Comparison of ENCODE assay signal across 18 mouse cellular contexts in the genomic region with DNA sequence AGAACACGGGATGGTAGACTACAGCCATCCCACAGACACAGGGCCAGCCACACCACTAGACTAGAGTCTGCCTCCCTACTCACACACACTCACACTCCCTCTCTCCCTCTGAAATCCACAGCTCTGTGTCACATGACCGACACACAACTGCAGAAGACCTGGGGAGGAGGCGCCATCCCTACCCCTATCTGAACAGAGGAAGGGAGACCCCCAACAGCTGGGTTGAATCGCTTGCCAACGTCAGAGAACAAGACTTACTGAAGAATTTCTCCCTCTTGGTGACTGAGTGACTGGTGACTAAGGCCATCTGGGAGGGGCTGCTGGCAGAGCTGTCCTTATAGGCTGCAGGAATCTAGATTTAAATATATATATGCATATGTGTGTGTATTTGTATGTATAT.
DNase-seq lines count a peak whose midpoint lies in the region; ATAC-seq and TF ChIP-seq lines count a peak whose summit lies in the region.
"Had no signal": no experiment of that assay in that cellular context is flagged by ENCODE, and none has a peak within 500 bp of the region (broad histone marks: within the 10 kb centered on the region; RNA-seq: fewer than 3 reads in every experiment).

No protein-coding gene starts in this region.

- no peak overlapping the region for H3K9ac ChIP-seq in lung, embryonic 14.5 days
- no peak overlapping the region for H3K9ac ChIP-seq in limb, embryonic 13.5 days
- no peak overlapping the region for H3K9ac ChIP-seq in intestine, embryonic 15.5 days
- H3K9ac ChIP-seq: forebrain, embryonic 12.5 days; hindbrain, embryonic 15.5 days; stomach, embryonic 15.5 days had no signal

- peak; percentile 78 for ATAC-seq in lung, embryonic 14.5 days (ENCODE audit: insufficient read depth)
- no peak; the same call in 1 of the 2 replicates for ATAC-seq in limb, embryonic 13.5 days (ENCODE audit: low FRiP score, low read depth)
- no peak for ATAC-seq in intestine, embryonic 15.5 days

- intact Hi-C loops in heart, postnatal 10 days (cut with DNase I), result no loop called here

- TF ChIP-seq CTCF in lung, embryonic 14.5 days (IDR thresholded peaks at IDR 0.05; ENCODE audit: low read depth), result no peak
- TF ChIP-seq CTCF in lung, adult 2 months (IDR thresholded peaks at IDR 0.05; ENCODE audit: insufficient read depth, low read length), result no peak
- TF ChIP-seq CTCF in C2C12 (IDR thresholded peaks at IDR 0.05; ENCODE audit: control insufficient read depth, insufficient read depth, insufficient read length), result no peak

- H3K4me2 ChIP-seq in lung, embryonic 14.5 days, result no peak overlapping the region
- no peak overlapping the region for H3K4me2 ChIP-seq in limb, embryonic 13.5 days (replicated peaks)
- no peak overlapping the region for H3K4me2 ChIP-seq in intestine, embryonic 15.5 days (replicated peaks)
- H3K4me2 ChIP-seq: forebrain, embryonic 12.5 days; hindbrain, embryonic 15.5 days; stomach, embryonic 15.5 days had no signal

- H3K36me3 ChIP-seq in heart, embryonic 10.5 days, result no peaks in the 10 kb centered on the region
- H3K36me3 ChIP-seq in lung, embryonic 14.5 days (ENCODE audit: insufficient read depth), result no peaks in the 10 kb centered on the region
- no peaks in the 10 kb centered on the region for H3K36me3 ChIP-seq in C2C12 (ENCODE audit: control insufficient read depth, insufficient read depth)
- H3K36me3 ChIP-seq in limb, embryonic 13.5 days, result no peaks in the 10 kb centered on the region
- H3K36me3 ChIP-seq in intestine, embryonic 15.5 days, result no peaks in the 10 kb centered on the region
- H3K36me3 ChIP-seq: forebrain, embryonic 12.5 days; hindbrain, embryonic 15.5 days; stomach, embryonic 15.5 days had no signal

- 46% methylated on average over 5 of the region's 5 CpGs for WGBS in heart, embryonic 10.5 days
- WGBS in lung, embryonic 14.5 days, result 29% methylated on average over 5 of the region's 5 CpGs
- 59% methylated on average over 5 of the region's 5 CpGs for WGBS in lung, adult 2 months
- WGBS in limb, embryonic 13.5 days, result 73% methylated on average over 5 of the region's 5 CpGs
- WGBS in intestine, embryonic 15.5 days, result 69% methylated on average over 5 of the region's 5 CpGs

- peak overlapping the region; percentile 79 for H3K27ac ChIP-seq in heart, embryonic 10.5 days
- H3K27ac ChIP-seq in lung, embryonic 14.5 days (ENCODE audit: low read depth), result peak overlapping the region; percentile 93
- peak overlapping the region; percentile 39; the same call in 1 of the 2 replicates for H3K27ac ChIP-seq in limb, embryonic 13.5 days
- H3K27ac ChIP-seq in intestine, embryonic 15.5 days, result no peak overlapping the region
- H3K27ac ChIP-seq: forebrain, embryonic 12.5 days; hindbrain, embryonic 15.5 days; layer of hippocampus, adult 2 months; stomach, embryonic 15.5 days had no signal

- no peaks in the 10 kb centered on the region for H3K79me3 ChIP-seq in C2C12 (ENCODE audit: low read depth)

- peaks cover 53% of the 10 kb centered on the region for H3K4me1 ChIP-seq in heart, embryonic 10.5 days
- peaks cover 37% of the 10 kb centered on the region for H3K4me1 ChIP-seq in lung, embryonic 14.5 days (ENCODE audit: insufficient read depth)
- H3K4me1 ChIP-seq in lung, adult 2 months (ENCODE audit: control insufficient read depth, insufficient read depth, low read length), result no peaks in the 10 kb centered on the region
- H3K4me1 ChIP-seq in limb, embryonic 13.5 days, result peaks cover 41% of the 10 kb centered on the region
- peaks cover 27% of the 10 kb centered on the region for H3K4me1 ChIP-seq in intestine, embryonic 15.5 days (replicated peaks)

- no peak for DNase-seq in heart, embryonic 10.5 days (ENCODE audit: low spot score)
- no peak for DNase-seq in heart, postnatal 10 days
- peak; percentile 88 for DNase-seq in lung, embryonic 14.5 days
- DNase-seq in lung, adult 2 months, result no peak
- no peak for DNase-seq in urinary bladder, postnatal 4 days (ENCODE audit: low spot score in 2 of 2)
- DNase-seq: cerebellum, adult 8-10 months; kidney, adult 18-20 months; kidney, postnatal 10 days; midbrain, embryonic 14.5 days; right cerebral cortex, adult 18-20 months; thymus, postnatal 14 days had no signal

- no peak overlapping the region for H3ac ChIP-seq in C2C12 (ENCODE audit: control insufficient read depth, insufficient read length, low read depth)

- no peaks in the 10 kb centered on the region for H3K79me2 ChIP-seq in C2C12 (ENCODE audit: control insufficient read depth, insufficient read depth)

- TF ChIP-seq POLR2A in lung, adult 2 months (IDR thresholded peaks at IDR 0.05; ENCODE audit: borderline replicate concordance, extremely low read depth, low read depth, low read length), result no peak

- no peaks in the 10 kb centered on the region for H3K27me3 ChIP-seq in heart, embryonic 10.5 days (ENCODE audit: insufficient read depth, poor library complexity, severe bottlenecking)
- no peaks in the 10 kb centered on the region for H3K27me3 ChIP-seq in lung, embryonic 14.5 days (ENCODE audit: insufficient read depth, low read length)
- no peaks in the 10 kb centered on the region for H3K27me3 ChIP-seq in C2C12 (ENCODE audit: control insufficient read depth, insufficient read depth, insufficient read length)
- no peaks in the 10 kb centered on the region for H3K27me3 ChIP-seq in limb, embryonic 13.5 days
- H3K27me3 ChIP-seq in intestine, embryonic 15.5 days (replicated peaks), result no peaks in the 10 kb centered on the region
- H3K27me3 ChIP-seq: forebrain, embryonic 12.5 days; hindbrain, embryonic 15.5 days; stomach, embryonic 15.5 days had no signal

- no peak overlapping the region for H3K4me3 ChIP-seq in heart, embryonic 10.5 days
- H3K4me3 ChIP-seq in lung, embryonic 14.5 days (ENCODE audit: low read depth, low read length), result no peak overlapping the region
- H3K4me3 ChIP-seq in lung, adult 2 months (replicated peaks; ENCODE audit: extremely low read depth, low read depth, low read length), result no peak overlapping the region
- no peak overlapping the region for H3K4me3 ChIP-seq in C2C12 (ENCODE audit: insufficient read depth, poor library complexity, severe bottlenecking)
- H3K4me3 ChIP-seq in limb, embryonic 13.5 days, result no peak overlapping the region
- H3K4me3 ChIP-seq in intestine, embryonic 15.5 days (replicated peaks), result no peak overlapping the region
- H3K4me3 ChIP-seq: forebrain, embryonic 12.5 days; hindbrain, embryonic 15.5 days; layer of hippocampus, adult 2 months; stomach, embryonic 15.5 days had no signal

- H3K9me3 ChIP-seq in heart, embryonic 10.5 days, result no peaks in the 10 kb centered on the region
- H3K9me3 ChIP-seq in lung, embryonic 14.5 days (ENCODE audit: low read depth, low read length), result no peaks in the 10 kb centered on the region
- H3K9me3 ChIP-seq in limb, embryonic 13.5 days, result no peaks in the 10 kb centered on the region
- no peaks in the 10 kb centered on the region for H3K9me3 ChIP-seq in intestine, embryonic 15.5 days
- H3K9me3 ChIP-seq: forebrain, embryonic 12.5 days; hindbrain, embryonic 15.5 days; stomach, embryonic 15.5 days had no signal

TF ChIP-seq in C2C12, 6 proteins besides CTCF, POLR2A, EP300 and RAD21:
- TF ChIP-seq USF1 (IDR thresholded peaks at IDR 0.05; ENCODE audit: low read depth), result peak; percentile 40
- TF ChIP-seq MYOG (IDR thresholded peaks at IDR 0.05; ENCODE audit: control insufficient read depth, extremely low read depth, insufficient read length), result no peak
TF ChIP-seq in C2C12: peak in this region for 1.
